Mouse (Mus musculus) lung, postnatal 0 days (tissue): ENCODE results near the gene Brd4.

ENCODE experiments used
- CTCF ChIP-seq: IDR thresholded peaks from 2 replicates; pipeline ENCODE4 v1.5.1; 2016; ENCODE audit warnings: antibody characterized with exemption, mild to moderate bottlenecking
- EP300 ChIP-seq: IDR thresholded peaks from 2 replicates; pipeline ENCODE4 v1.6.1; 2016; ENCODE audit warnings: antibody characterized with exemption, mild to moderate bottlenecking, control low read depth

GRCm38 (mm10) chr17:32275568-32275967, 9.0 kb downstream of the Brd4 start:
- TF ChIP-seq CTCF (no peak), EP300 (no peak)
